Mouse (Mus musculus) hindbrain, embryonic 14.5 days (tissue): ENCODE measurements around the gene Plekhm3. TPM values are rescaled to one million over a fixed set of nuclear protein-coding genes. Genes with fewer than 3 reads are reported as not detected.
A peak's percentile ranks its signal among the peaks of the same experiment; 100 is the strongest.
"Not testable (repeated sequence)": the region's sequence is repeated elsewhere in the genome, so short reads cannot be mapped to it uniquely, and the experiment has no call there.

ENCODE experiments used
- ATAC-seq: fragments of 200-750 bp; cut with Nextera tagmentation; 2 replicates; pipeline ENCODE4 v1.8.0; 2017; ENCODE audit warnings: moderate number of reproducible peaks, mild to moderate bottlenecking, moderate TSS enrichment, moderate library complexity; ENCODE audit not compliant: low FRiP score
- DNase-seq: peaks from one replicate; pipeline ENCODE4 v3.0.0-alpha.2; 2015; ENCODE audit warnings: low spot score
- H3K27ac ChIP-seq: fragments of 300-500 bp; sonication (generic); 2 replicates; pipeline ENCODE4 v1.5.1; 2014; ENCODE audit warnings: mild to moderate bottlenecking, moderate library complexity
- H3K27me3 ChIP-seq: fragments of 300-500 bp; sonication (generic); 2 replicates; pipeline ENCODE4 v1.6.1; 2014; ENCODE audit warnings: mild to moderate bottlenecking, low read length, mixed read lengths; ENCODE audit not compliant: control insufficient read depth, insufficient read depth
- H3K36me3 ChIP-seq: fragments of 300-500 bp; sonication (generic); replicated peaks from 2 replicates; pipeline ENCODE4 v1.6.1; 2014; ENCODE audit not compliant: control insufficient read depth, insufficient read depth
- H3K4me1 ChIP-seq: fragments of 300-500 bp; sonication (generic); replicated peaks from 2 replicates; pipeline ENCODE4 v1.6.1; 2014; ENCODE audit warnings: antibody characterized with exemption, low read length, mixed read lengths; ENCODE audit not compliant: control insufficient read depth, insufficient read depth
- H3K4me2 ChIP-seq: fragments of 300-500 bp; sonication (generic); replicated peaks from 2 replicates; pipeline ENCODE4 v1.6.1; 2014; ENCODE audit warnings: mild to moderate bottlenecking, moderate library complexity
- H3K4me3 ChIP-seq: fragments of 300-500 bp; sonication (generic); replicated peaks from 2 replicates; pipeline ENCODE4 v1.5.1; 2014; ENCODE audit warnings: mild to moderate bottlenecking, low read length
- H3K9ac ChIP-seq: fragments of 300-500 bp; sonication (generic); 2 replicates; pipeline ENCODE4 v1.6.1; 2014
- H3K9me3 ChIP-seq: fragments of 300-500 bp; sonication (generic); 2 replicates; pipeline ENCODE4 v1.6.1; 2016; ENCODE audit warnings: low read length; ENCODE audit not compliant: control insufficient read depth
- WGBS: fragments of 180-500 bp; shearing (Covaris S2); extraction: QIAGEN DNeasy Blood & Tissue Kit; methylation state at CpG from one replicate; pipeline ENCODE4 v1.1.7; 2014; 5-methylcytosine and 5-hydroxymethylcytosine counted together
- polyA plus RNA-seq: library from polyadenylated mRNA; unstranded; fragments of >200 nt; fragmentation: Nextera tagmentation; extraction: Ambion mirVana; gene quantifications from 2 replicates; pipeline ENCODE4 v1.2.1, GENCODE M21; 2014

Gene Plekhm3
- polyA plus RNA-seq, 1 experiment from 2014 or later, result 9.1 TPM

DNA sequence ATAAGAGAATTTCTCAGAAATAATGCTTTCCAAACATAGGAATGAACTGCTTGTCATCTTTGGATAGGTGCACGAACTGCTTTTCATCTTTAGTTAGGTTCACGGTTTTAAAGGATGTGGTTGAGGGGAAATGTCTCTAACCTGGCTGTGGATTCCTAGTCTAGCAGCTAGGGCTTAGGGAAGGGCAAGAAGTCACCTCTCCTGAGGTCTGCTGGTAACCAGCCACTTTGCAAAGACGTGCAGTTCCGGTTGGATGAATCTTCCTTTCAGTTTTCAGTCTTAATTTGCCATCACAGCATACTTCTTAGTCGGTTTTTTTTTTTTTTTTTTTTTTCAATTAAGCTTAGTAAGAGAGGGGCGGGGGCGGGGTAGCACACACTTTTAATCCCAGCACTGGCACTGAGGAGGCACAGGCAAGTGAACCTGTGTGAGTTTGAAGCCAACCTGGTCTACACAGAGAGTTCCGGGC is 431 bp upstream of the Plekhm3 start:
- Histone ChIP-seq H3K4me2 (peak overlapping the region; percentile 69), H3K9me3 (no peaks in the 10 kb centered on the region), H3K36me3 (no peaks in the 10 kb centered on the region), H3K9ac (peak overlapping the region; percentile 95), H3K4me3 (peak overlapping the region; percentile 94), H3K4me1 (no peaks in the 10 kb centered on the region; the same call in 1 of the 2 replicates), H3K27ac (peak overlapping the region; percentile 89), H3K27me3 (no peaks in the 10 kb centered on the region)
- no peak for DNase-seq
- peak; percentile 51; the same call in 1 of the 2 replicates for ATAC-seq
- WGBS, result 61% methylated on average over 8 of the region's 8 CpGs

- not testable (repeated sequence) for ATAC-seq
- WGBS, result 93% methylated on average over 7 of the region's 7 CpGs
Measured at GRCm38 (mm10) chr1:64954786-64955185, 1.8 kb downstream of the Plekhm3 start.

DNA sequence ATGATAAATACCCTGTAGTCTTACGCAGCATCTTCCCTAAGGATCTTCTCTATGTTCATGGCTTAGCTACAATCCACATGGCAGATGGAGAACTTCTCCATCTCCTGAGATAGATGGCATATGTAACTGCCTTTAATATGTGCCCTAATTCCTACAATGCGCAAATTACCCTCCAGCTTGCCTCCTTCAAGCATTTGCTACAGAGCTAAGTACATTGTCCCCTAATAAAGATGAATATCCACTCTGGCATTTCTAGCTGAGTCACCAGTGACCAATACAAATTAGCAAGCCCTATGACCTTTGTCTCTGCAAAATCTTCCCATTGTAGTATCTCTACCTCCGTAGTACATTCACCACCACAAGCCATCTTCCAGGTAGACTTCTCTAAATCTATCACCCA is 6.4 kb downstream of the Plekhm3 start:
- no peaks in the 10 kb centered on the region for H3K9me3 ChIP-seq
- no peak overlapping the region for H3K4me3 ChIP-seq
- H3K36me3 ChIP-seq, result no peaks in the 10 kb centered on the region
- H3K4me1 ChIP-seq, result no peaks in the 10 kb centered on the region
- no peak overlapping the region for H3K9ac ChIP-seq
- no peak for ATAC-seq
- no peaks in the 10 kb centered on the region for H3K27me3 ChIP-seq
- 98% methylated on average over 3 of the region's 3 CpGs for WGBS
- no peak overlapping the region for H3K4me2 ChIP-seq
- no peak for DNase-seq
- H3K27ac ChIP-seq, result no peak overlapping the region

More at GRCm38 (mm10) chr1:64954786-64955185, 1.8 kb downstream of the Plekhm3 start:
- not testable (repeated sequence) for DNase-seq, H3K27ac ChIP-seq, H3K4me2 ChIP-seq, H3K9ac ChIP-seq, H3K36me3 ChIP-seq, H3K9me3 ChIP-seq, H3K4me3 ChIP-seq, H3K4me1 ChIP-seq, H3K27me3 ChIP-seq

- H3K4me3 ChIP-seq, result no peak overlapping the region
- H3K9ac ChIP-seq, result no peak overlapping the region
- H3K4me1 ChIP-seq, result no peaks in the 10 kb centered on the region
- no peaks in the 10 kb centered on the region for H3K36me3 ChIP-seq
- no peak overlapping the region for H3K27ac ChIP-seq
- no peak overlapping the region for H3K4me2 ChIP-seq
- no peaks in the 10 kb centered on the region for H3K9me3 ChIP-seq
- 96% methylated on average over 8 of the region's 8 CpGs for WGBS
- no peak for DNase-seq
- ATAC-seq, result no peak
- H3K27me3 ChIP-seq, result no peaks in the 10 kb centered on the region
Measured at GRCm38 (mm10) chr1:64949377-64949776, 7.2 kb downstream of the Plekhm3 start.

DNA sequence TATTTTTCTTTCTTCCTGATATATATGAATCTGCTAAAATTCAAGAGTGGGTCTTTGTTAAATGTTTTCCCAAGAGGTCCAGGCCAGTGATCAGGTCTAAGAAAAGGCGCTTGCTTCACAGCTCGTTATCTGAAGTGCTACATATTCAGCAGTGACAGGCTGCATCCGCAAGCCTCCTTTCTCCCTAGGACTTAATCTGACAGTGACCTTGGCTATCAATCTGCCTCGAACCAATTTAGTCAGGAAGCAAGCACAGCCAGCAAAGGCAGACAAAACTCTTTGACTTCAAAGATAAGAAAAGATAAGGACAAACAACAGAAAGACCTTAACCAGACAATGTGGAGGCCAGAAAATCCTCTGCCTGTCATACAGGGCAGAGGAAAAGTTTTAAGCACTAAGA is 10.5 kb downstream of the Plekhm3 start:
- Histone ChIP-seq H3K27ac (no peak overlapping the region), H3K36me3 (no peaks in the 10 kb centered on the region), H3K27me3 (no peaks in the 10 kb centered on the region), H3K4me3 (no peak overlapping the region), H3K4me2 (no peak overlapping the region), H3K4me1 (no peaks in the 10 kb centered on the region), H3K9me3 (0 out of 2 replicates have a peak, but pooled peaks cover 10% of the 10 kb centered on the region), H3K9ac (no peak overlapping the region)
- ATAC-seq, result no peak
- no peak for DNase-seq
- 48% methylated on average over 4 of the region's 4 CpGs for WGBS

- no peak for ATAC-seq
- Histone ChIP-seq H3K9ac (no peak overlapping the region), H3K9me3 (0 out of 2 replicates have a peak, but pooled peaks cover 10% of the 10 kb centered on the region), H3K27ac (no peak overlapping the region), H3K4me2 (no peak overlapping the region), H3K27me3 (no peaks in the 10 kb centered on the region), H3K4me1 (no peaks in the 10 kb centered on the region), H3K4me3 (no peak overlapping the region), H3K36me3 (no peaks in the 10 kb centered on the region)
- DNase-seq, result no peak
- 64% methylated on average over 9 of the region's 9 CpGs for WGBS
Measured at GRCm38 (mm10) chr1:64945214-64945785, 11.3 kb downstream of the Plekhm3 start.

GRCm38 (mm10) chr1:64944746-64945145 is 11.9 kb downstream of the Plekhm3 start:
- H3K4me3 ChIP-seq, result no peak overlapping the region
- no peak for ATAC-seq
- 84% methylated on average over 2 of the region's 2 CpGs for WGBS

DNA sequence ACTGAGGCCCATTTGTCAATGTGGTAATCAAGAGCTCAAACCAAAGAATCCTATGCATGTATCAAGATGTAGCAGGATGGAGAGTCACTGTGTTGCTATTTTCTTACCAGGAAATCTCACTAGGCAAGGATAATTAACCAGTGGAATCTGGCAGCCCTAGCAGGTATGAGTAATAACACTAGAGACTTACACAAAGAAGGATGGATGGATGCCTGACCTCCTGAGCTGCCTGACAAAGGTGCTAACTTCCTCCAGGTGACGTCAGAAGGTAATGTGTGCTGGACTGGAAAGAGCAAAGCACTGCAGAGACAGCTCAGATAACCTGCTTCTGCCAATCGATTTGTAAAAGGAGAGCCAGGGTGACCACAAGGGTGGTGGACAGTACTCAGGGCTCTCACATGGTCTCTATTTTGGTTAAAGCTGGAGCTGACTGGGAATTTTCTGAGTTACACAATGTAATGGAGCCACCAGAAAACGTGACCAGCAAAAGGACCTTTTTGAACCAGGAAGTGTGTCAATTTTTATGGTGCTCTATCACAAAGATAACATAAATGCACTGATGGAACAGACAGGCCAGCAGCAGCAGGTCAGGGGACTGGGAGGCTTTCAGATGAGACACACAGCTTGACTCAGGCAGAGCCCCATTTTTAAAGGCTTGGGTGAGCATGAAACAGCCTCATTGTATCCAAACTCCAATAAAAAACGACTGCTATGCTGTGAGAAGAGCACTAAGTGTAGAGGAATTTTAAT is 14.4 kb downstream of the Plekhm3 start:
- no peak overlapping the region for H3K9ac ChIP-seq
- 0 out of 2 replicates have a peak, but pooled peaks cover 10% of the 10 kb centered on the region for H3K9me3 ChIP-seq
- DNase-seq (no peak), ATAC-seq (no peak)
- 77% methylated on average over 4 of the region's 4 CpGs for WGBS
- no peak overlapping the region for H3K4me2 ChIP-seq
- no peaks in the 10 kb centered on the region for H3K27me3 ChIP-seq
- no peak overlapping the region for H3K27ac ChIP-seq
- H3K4me1 ChIP-seq, result no peaks in the 10 kb centered on the region
- peaks cover 12% of the 10 kb centered on the region; the same call in 1 of the 2 replicates for H3K36me3 ChIP-seq
- H3K4me3 ChIP-seq, result no peak overlapping the region

More at GRCm38 (mm10) chr1:64944746-64945145, 11.9 kb downstream of the Plekhm3 start:
- no peak for DNase-seq
- no peak overlapping the region for H3K9ac ChIP-seq
- H3K4me1 ChIP-seq, result no peaks in the 10 kb centered on the region
- no peaks in the 10 kb centered on the region for H3K36me3 ChIP-seq
- 0 out of 2 replicates have a peak, but pooled peaks cover 10% of the 10 kb centered on the region for H3K9me3 ChIP-seq
- H3K27ac ChIP-seq, result no peak overlapping the region
- no peak overlapping the region for H3K4me2 ChIP-seq
- no peaks in the 10 kb centered on the region for H3K27me3 ChIP-seq

DNA sequence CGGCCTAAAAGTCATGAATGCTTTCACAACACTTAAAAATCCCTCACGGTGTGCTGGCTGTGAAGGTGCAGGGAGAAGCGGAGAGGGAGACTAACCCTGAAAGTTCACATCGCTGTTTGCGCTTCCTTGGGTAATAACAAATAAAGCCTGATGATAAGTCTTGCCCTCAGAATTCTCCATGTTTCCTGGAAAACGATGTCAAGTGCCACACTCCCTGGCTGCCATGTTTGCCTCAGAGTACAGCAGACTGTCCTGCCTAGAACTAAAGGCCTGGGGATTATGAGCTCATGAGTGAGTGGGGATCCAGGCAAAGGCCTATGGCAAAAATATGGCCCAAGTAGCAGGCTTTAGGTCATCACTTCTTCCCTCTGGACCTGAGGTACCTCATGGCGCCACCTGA is 17.7 kb downstream of the Plekhm3 start:
- Histone ChIP-seq H3K27ac (no peak overlapping the region), H3K4me2 (no peak overlapping the region), H3K36me3 (peaks cover 28% of the 10 kb centered on the region), H3K4me1 (no peaks in the 10 kb centered on the region), H3K27me3 (no peaks in the 10 kb centered on the region), H3K9ac (no peak overlapping the region), H3K9me3 (0 out of 2 replicates have a peak, but pooled peaks cover 9% of the 10 kb centered on the region), H3K4me3 (no peak overlapping the region)
- WGBS, result 92% methylated on average over 7 of the region's 7 CpGs
- ATAC-seq (no peak), DNase-seq (no peak)
